Mouse (Mus musculus): ENCODE data around the gene Cc2d1b. TPM values are rescaled to one million over a fixed set of nuclear protein-coding genes. Genes with fewer than 3 reads are reported as not detected.
A peak's percentile ranks its signal among the peaks of the same experiment; 100 is the strongest.

Gene Cc2d1b
- polyA plus RNA-seq (2016; fragmentation: Nextera tagmentation; extraction: Ambion mirVana) = 23.6 and 27.7 TPM in 2 replicates

- Histone ChIP-seq H3K4me1 (peaks cover 20% of the 10 kb centered on the region), H3K36me3 (replicated peaks) (peaks cover 46% of the 10 kb centered on the region), H3K27ac (peak within 1 kb of the TSS; percentile 96), H3K27me3 (ENCODE audit: poor library complexity, severe bottlenecking) (no peaks in the 10 kb centered on the region), H3K4me3 (peak within 1 kb of the TSS; percentile 85), H3K9me3 (no peaks in the 10 kb centered on the region)
- WGBS = under 1% methylated on average over 86 of the region's 86 CpGs
- peak; percentile 89 for DNase-seq (ENCODE audit: extremely low spot score, low spot score)
Observed at GRCm38 (mm10) chr4:108619587-108620341, at the start of gene Cc2d1b. Cc2d1b (plus strand) TSS chr4:108619940.

GRCm38 (mm10) chr4:108572644-108573043, 47.1 kb upstream of the Cc2d1b start:
- no peaks in the 10 kb centered on the region for H3K9me3 ChIP-seq
- H3K27ac ChIP-seq = no peak overlapping the region
- peaks cover 94% of the 10 kb centered on the region for H3K36me3 ChIP-seq (replicated peaks)
- no peak overlapping the region for H3K4me3 ChIP-seq
- 96% methylated on average over 3 of the region's 3 CpGs for WGBS
- H3K4me1 ChIP-seq = peaks cover 6% of the 10 kb centered on the region
- DNase-seq (ENCODE audit: extremely low spot score, low spot score) = no peak
- H3K27me3 ChIP-seq (ENCODE audit: poor library complexity, severe bottlenecking) = no peaks in the 10 kb centered on the region

DNA sequence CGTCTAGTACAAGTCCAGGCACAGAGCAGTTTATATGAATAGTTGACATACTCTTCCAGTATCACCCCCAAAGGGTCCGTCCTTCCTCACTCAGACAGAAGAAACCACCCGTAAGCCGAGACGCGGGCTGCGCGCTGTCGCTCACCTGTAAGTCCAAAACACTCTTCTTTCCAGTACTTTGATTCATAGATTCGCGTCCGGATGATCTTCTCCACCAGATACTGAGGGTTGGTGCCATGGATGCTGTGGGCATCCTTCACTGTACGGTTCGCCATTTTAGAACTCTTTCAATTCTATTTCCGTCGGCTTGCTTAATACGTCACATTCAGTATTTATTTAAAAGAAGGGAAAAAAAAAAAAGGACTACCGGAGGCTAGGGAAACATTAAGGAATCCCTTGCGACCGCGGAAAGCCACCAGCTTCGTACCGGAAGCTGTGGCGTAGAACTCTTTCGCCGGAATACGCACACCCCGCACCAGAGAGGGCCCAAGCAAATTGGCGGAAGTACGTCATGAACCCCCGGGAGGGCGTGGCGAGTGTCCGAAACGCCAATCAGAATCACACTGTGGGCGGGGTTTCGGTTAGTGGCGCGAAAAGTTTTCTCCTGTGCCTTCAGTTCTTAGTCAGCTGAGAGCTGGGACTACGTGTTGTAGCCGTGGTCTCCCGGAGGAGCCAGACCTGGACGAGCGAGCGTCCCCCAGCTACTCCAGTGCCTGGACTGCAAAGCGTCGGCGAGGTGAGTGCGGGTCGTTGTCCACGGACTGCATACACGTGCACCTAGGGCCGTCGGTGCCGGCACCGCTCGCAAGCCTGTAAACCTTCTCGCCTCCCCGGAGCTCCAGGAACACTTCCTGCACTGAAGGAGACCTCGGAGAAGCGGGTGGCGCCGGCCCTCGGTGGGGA, 40.6 kb upstream of the Cc2d1b start, which contains the start of the genes Prpf38a and Orc1:
Gene Prpf38a (minus strand): TSS at position 497 of the 903 bp plus-strand sequence.
Gene Orc1 (plus strand): TSS at position 584 of the 903 bp plus-strand sequence.
- H3K9me3 ChIP-seq = no peaks in the 10 kb centered on the region; the same call in 1 of the 2 replicates
- H3K4me1 ChIP-seq = peaks cover 32% of the 10 kb centered on the region
- peaks cover 62% of the 10 kb centered on the region for H3K36me3 ChIP-seq (replicated peaks)
- H3K4me3 ChIP-seq = peak within 1 kb of the TSS; percentile 77
- peak; percentile 98 for DNase-seq (ENCODE audit: extremely low spot score, low spot score)
- peak within 1 kb of the TSS; percentile 86 for H3K27ac ChIP-seq
- no peaks in the 10 kb centered on the region for H3K27me3 ChIP-seq (ENCODE audit: poor library complexity, severe bottlenecking)
- WGBS = under 1% methylated on average over 64 of the region's 64 CpGs

- Histone ChIP-seq H3K4me3 (peak overlapping the region; percentile 77), H3K27ac (peak overlapping the region; percentile 86), H3K4me1 (peaks cover 32% of the 10 kb centered on the region), H3K36me3 (replicated peaks) (peaks cover 59% of the 10 kb centered on the region), H3K9me3 (no peaks in the 10 kb centered on the region; the same call in 1 of the 2 replicates), H3K27me3 (ENCODE audit: poor library complexity, severe bottlenecking) (no peaks in the 10 kb centered on the region)
- 2% methylated on average over 16 of the region's 16 CpGs for WGBS
- no peak for DNase-seq (ENCODE audit: extremely low spot score, low spot score)
Observed at GRCm38 (mm10) chr4:108579743-108580411, 39.9 kb upstream of the Cc2d1b start.

DNA sequence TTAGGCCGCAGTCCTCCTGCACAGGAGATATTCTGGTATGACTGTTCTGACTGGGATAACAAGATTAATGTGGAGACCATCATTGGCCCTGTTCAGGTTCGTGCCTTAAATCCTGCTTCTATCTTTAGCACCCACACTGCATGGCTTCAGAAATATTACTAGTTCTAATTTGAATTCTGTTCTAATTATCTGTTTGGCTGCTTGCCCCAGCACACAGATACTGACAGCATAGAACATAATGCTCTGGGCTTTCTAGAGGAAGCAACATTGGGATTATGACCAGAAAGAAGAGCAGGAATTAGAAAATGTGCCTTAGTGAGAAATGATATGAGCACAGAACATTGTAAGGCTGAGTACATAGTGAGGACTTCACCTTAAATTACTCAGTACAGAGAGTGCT, 26.4 kb upstream of the Cc2d1b start:
- WGBS = 95% methylated on average over 2 of the region's 2 CpGs
- Histone ChIP-seq H3K4me3 (no peak overlapping the region), H3K27ac (no peak overlapping the region), H3K4me1 (no peaks in the 10 kb centered on the region), H3K9me3 (no peaks in the 10 kb centered on the region), H3K27me3 (ENCODE audit: poor library complexity, severe bottlenecking) (no peaks in the 10 kb centered on the region), H3K36me3 (replicated peaks) (peaks cover 97% of the 10 kb centered on the region)
- no peak for DNase-seq (ENCODE audit: extremely low spot score, low spot score)

DNA sequence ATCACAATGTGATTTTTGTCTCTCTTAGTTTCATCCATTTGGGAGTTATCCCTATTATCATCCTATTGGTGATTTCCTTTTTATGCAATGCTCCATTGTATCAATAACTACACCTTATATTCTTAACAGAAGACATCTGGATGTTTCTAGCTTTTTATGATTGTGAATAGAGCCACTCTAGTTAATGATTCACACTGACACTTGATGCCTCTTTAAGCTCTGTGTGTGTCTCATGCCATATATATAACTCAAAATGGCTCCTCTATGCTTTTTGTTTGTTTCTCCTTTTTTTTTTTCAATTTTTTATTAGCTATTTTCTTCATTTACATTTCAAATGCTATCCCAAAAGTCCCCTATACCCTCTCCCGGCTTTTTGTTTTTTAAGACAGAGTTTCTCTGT, 24.0 kb upstream of the Cc2d1b start:
- no peak overlapping the region for H3K4me3 ChIP-seq
- WGBS = 92% methylated on average over 1 of the region's 1 CpGs
- H3K4me1 ChIP-seq = no peaks in the 10 kb centered on the region
- no peak overlapping the region for H3K27ac ChIP-seq
- H3K9me3 ChIP-seq = no peaks in the 10 kb centered on the region
- H3K36me3 ChIP-seq (replicated peaks) = peaks cover 97% of the 10 kb centered on the region
- no peak for DNase-seq (ENCODE audit: extremely low spot score, low spot score)
- H3K27me3 ChIP-seq (ENCODE audit: poor library complexity, severe bottlenecking) = no peaks in the 10 kb centered on the region

DNA sequence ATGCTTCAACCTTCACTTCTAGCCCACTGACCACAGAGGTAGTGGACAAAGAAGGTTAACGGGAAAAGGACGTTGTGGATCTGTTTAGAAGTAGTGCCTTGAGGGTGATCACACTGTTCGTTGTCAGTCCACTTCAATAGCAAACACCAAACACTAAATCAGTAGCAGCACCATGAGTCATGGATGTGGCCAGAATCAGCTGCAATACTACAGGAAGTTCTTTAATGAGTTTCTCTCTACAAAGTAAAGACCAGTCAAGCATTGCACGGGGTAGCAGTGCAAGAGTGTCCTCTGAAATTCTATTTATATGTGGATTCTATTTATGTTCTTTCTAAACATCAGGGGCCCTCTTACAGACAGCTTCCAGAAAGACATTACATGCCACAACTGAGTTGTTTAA, 21.4 kb upstream of the Cc2d1b start:
- no peak for DNase-seq (ENCODE audit: extremely low spot score, low spot score)
- no peaks in the 10 kb centered on the region for H3K4me1 ChIP-seq
- peaks cover 96% of the 10 kb centered on the region for H3K36me3 ChIP-seq (replicated peaks)
- H3K9me3 ChIP-seq = peaks cover 2% of the 10 kb centered on the region; the same call in 1 of the 2 replicates
- 90% methylated on average over 4 of the region's 4 CpGs for WGBS
- no peaks in the 10 kb centered on the region for H3K27me3 ChIP-seq (ENCODE audit: poor library complexity, severe bottlenecking)
- H3K4me3 ChIP-seq = no peak overlapping the region
- no peak overlapping the region for H3K27ac ChIP-seq

GRCm38 (mm10) chr4:108601870-108602269, 17.9 kb upstream of the Cc2d1b start:
- Histone ChIP-seq H3K4me3 (no peak overlapping the region), H3K9me3 (peaks cover 2% of the 10 kb centered on the region; the same call in 1 of the 2 replicates), H3K36me3 (replicated peaks) (peaks cover 96% of the 10 kb centered on the region), H3K4me1 (no peaks in the 10 kb centered on the region), H3K27me3 (ENCODE audit: poor library complexity, severe bottlenecking) (no peaks in the 10 kb centered on the region), H3K27ac (no peak overlapping the region)
- WGBS = 96% methylated on average over 7 of the region's 7 CpGs
- DNase-seq (ENCODE audit: extremely low spot score, low spot score) = no peak

- no peaks in the 10 kb centered on the region for H3K4me1 ChIP-seq
- DNase-seq (ENCODE audit: extremely low spot score, low spot score) = no peak
- no peaks in the 10 kb centered on the region for H3K27me3 ChIP-seq (ENCODE audit: poor library complexity, severe bottlenecking)
- WGBS = 95% methylated on average over 3 of the region's 3 CpGs
- H3K4me3 ChIP-seq = no peak overlapping the region
- peaks cover 92% of the 10 kb centered on the region for H3K36me3 ChIP-seq (replicated peaks)
- H3K27ac ChIP-seq = no peak overlapping the region
- H3K9me3 ChIP-seq = no peaks in the 10 kb centered on the region
Observed at GRCm38 (mm10) chr4:108608651-108609050, 11.1 kb upstream of the Cc2d1b start.

- no peak for DNase-seq (ENCODE audit: extremely low spot score, low spot score)
- H3K4me1 ChIP-seq = no peaks in the 10 kb centered on the region
- no peak overlapping the region for H3K27ac ChIP-seq
- H3K36me3 ChIP-seq (replicated peaks) = peaks cover 92% of the 10 kb centered on the region
- 95% methylated on average over 5 of the region's 5 CpGs for WGBS
- no peaks in the 10 kb centered on the region for H3K9me3 ChIP-seq
- no peaks in the 10 kb centered on the region for H3K27me3 ChIP-seq (ENCODE audit: poor library complexity, severe bottlenecking)
- no peak overlapping the region for H3K4me3 ChIP-seq
Observed at GRCm38 (mm10) chr4:108610935-108611334, 8.8 kb upstream of the Cc2d1b start.

DNA sequence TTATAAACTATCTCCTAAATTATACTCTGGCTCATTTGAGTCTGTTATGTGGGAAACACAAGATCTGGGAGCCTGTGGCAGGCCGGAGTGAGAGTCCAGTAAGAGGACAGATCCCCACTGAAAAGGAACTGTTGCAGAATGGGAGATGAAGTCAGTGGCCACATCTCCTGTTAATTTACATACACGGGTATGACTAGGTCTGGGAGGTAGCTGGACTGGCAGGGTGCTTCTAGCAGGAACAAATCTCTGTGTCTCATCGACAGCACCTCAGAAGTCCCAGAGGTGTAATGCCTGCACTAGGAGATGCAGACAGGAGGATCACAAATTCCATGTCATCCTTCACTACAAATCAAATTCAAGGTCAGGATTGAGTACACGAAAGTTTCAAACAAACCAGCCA, 1.2 kb upstream of the Cc2d1b start:
- no peak for DNase-seq (ENCODE audit: extremely low spot score, low spot score)
- Histone ChIP-seq H3K4me3 (peak overlapping the region; percentile 85), H3K9me3 (no peaks in the 10 kb centered on the region), H3K27me3 (ENCODE audit: poor library complexity, severe bottlenecking) (no peaks in the 10 kb centered on the region), H3K36me3 (replicated peaks) (peaks cover 47% of the 10 kb centered on the region), H3K4me1 (peaks cover 20% of the 10 kb centered on the region), H3K27ac (0 out of 2 replicates have a peak overlapping the region, but pooled peaks have one; percentile 96)
- 79% methylated on average over 4 of the region's 4 CpGs for WGBS

GRCm38 (mm10) chr4:108619165-108619564, 575 bp upstream of the Cc2d1b start:
- no peak for DNase-seq (ENCODE audit: extremely low spot score, low spot score)
- peak overlapping the region; percentile 85 for H3K4me3 ChIP-seq
- 3% methylated on average over 10 of the region's 10 CpGs for WGBS
- peaks cover 20% of the 10 kb centered on the region for H3K4me1 ChIP-seq
- H3K9me3 ChIP-seq = no peaks in the 10 kb centered on the region
- H3K27me3 ChIP-seq (ENCODE audit: poor library complexity, severe bottlenecking) = no peaks in the 10 kb centered on the region
- peak overlapping the region; percentile 96 for H3K27ac ChIP-seq
- H3K36me3 ChIP-seq (replicated peaks) = peaks cover 46% of the 10 kb centered on the region
